ENCODE assay signal across 18 mouse cellular contexts in genomic region chr19:42461353-42461752, GRCm38 (mm10). TPM values are rescaled to one million over a fixed set of nuclear protein-coding genes. Genes with fewer than 3 reads are reported as not detected.
A peak's percentile ranks its signal among the peaks of the same experiment; 100 is the strongest.
DNase-seq lines count a peak whose midpoint lies in the region; ATAC-seq lines count a peak whose summit lies in the region.
"Had no signal": no experiment of that assay in that cellular context is flagged by ENCODE, and none has a peak within 500 bp of the region (broad histone marks: within the 10 kb centered on the region; RNA-seq: fewer than 3 reads in every experiment).

No protein-coding gene starts in this region.

- H3K4me1 ChIP-seq in midbrain, embryonic 14.5 days (ENCODE audit: control insufficient read depth, insufficient read depth, low read length), result no peaks in the 10 kb centered on the region
- H3K4me1 ChIP-seq in midbrain, embryonic 16.5 days (ENCODE audit: control insufficient read depth, insufficient read depth, low read length), result no peaks in the 10 kb centered on the region
- H3K4me1 ChIP-seq in neural tube, embryonic 13.5 days (replicated peaks), result peaks cover 19% of the 10 kb centered on the region
- H3K4me1 ChIP-seq: forebrain, embryonic 13.5 days had no signal

- no peak overlapping the region for H3K4me2 ChIP-seq in midbrain, embryonic 14.5 days (ENCODE audit: low read length)
- H3K4me2 ChIP-seq in midbrain, embryonic 16.5 days (ENCODE audit: low read length), result no peak overlapping the region
- H3K4me2 ChIP-seq in neural tube, embryonic 13.5 days, result no peak overlapping the region
- H3K4me2 ChIP-seq: forebrain, embryonic 13.5 days; midbrain, embryonic 12.5 days had no signal

- no peak for ATAC-seq in midbrain, embryonic 14.5 days (ENCODE audit: low FRiP score, low TSS enrichment)
- ATAC-seq in midbrain, embryonic 16.5 days, result no peak
- ATAC-seq in neural tube, embryonic 13.5 days (ENCODE audit: low read depth), result peak; percentile 40; the same call in 1 of the 2 replicates
- ATAC-seq: forebrain, embryonic 13.5 days had no signal

- no peaks in the 10 kb centered on the region for H3K27me3 ChIP-seq in midbrain, embryonic 14.5 days (ENCODE audit: control insufficient read depth, insufficient read depth, low read length)
- no peaks in the 10 kb centered on the region for H3K27me3 ChIP-seq in midbrain, embryonic 16.5 days (ENCODE audit: control insufficient read depth, insufficient read depth, low read depth, low read length)
- H3K27me3 ChIP-seq in neural tube, embryonic 13.5 days, result no peaks in the 10 kb centered on the region
- H3K27me3 ChIP-seq: forebrain, embryonic 13.5 days; midbrain, embryonic 12.5 days had no signal

- no peaks in the 10 kb centered on the region for H3K36me3 ChIP-seq in midbrain, embryonic 14.5 days (ENCODE audit: control insufficient read depth, insufficient read depth, low read length)
- H3K36me3 ChIP-seq in midbrain, embryonic 16.5 days (ENCODE audit: control insufficient read depth, insufficient read depth, low read length), result no peaks in the 10 kb centered on the region
- H3K36me3 ChIP-seq in neural tube, embryonic 13.5 days, result no peaks in the 10 kb centered on the region
- H3K36me3 ChIP-seq: midbrain, embryonic 12.5 days had no signal

- 33% methylated on average over 9 of the region's 9 CpGs for WGBS in midbrain, embryonic 14.5 days
- 25% methylated on average over 9 of the region's 9 CpGs for WGBS in midbrain, embryonic 16.5 days
- WGBS in neural tube, embryonic 13.5 days, result 44% methylated on average over 9 of the region's 9 CpGs

- no peak overlapping the region for H3K9ac ChIP-seq in midbrain, embryonic 14.5 days (replicated peaks; ENCODE audit: low read length)
- H3K9ac ChIP-seq in midbrain, embryonic 16.5 days (ENCODE audit: low read depth, low read length), result no peak overlapping the region
- no peak overlapping the region for H3K9ac ChIP-seq in neural tube, embryonic 13.5 days
- H3K9ac ChIP-seq: forebrain, embryonic 13.5 days; midbrain, embryonic 12.5 days had no signal

- H3K27ac ChIP-seq in midbrain, embryonic 14.5 days (replicated peaks; ENCODE audit: low read depth, low read length), result no peak overlapping the region
- H3K27ac ChIP-seq in midbrain, embryonic 16.5 days (ENCODE audit: low read length), result no peak overlapping the region
- H3K27ac ChIP-seq in neural tube, embryonic 13.5 days (replicated peaks), result peak overlapping the region; percentile 63
- H3K27ac ChIP-seq: forebrain, embryonic 13.5 days; gastrocnemius, adult 2 months; kidney, postnatal 0 days; midbrain, embryonic 12.5 days had no signal

- H3K9me3 ChIP-seq in midbrain, embryonic 14.5 days (ENCODE audit: control insufficient read depth, low read length), result no peaks in the 10 kb centered on the region
- H3K9me3 ChIP-seq in midbrain, embryonic 16.5 days (replicated peaks; ENCODE audit: control insufficient read depth, low read length, poor library complexity, severe bottlenecking), result no peaks in the 10 kb centered on the region
- no peaks in the 10 kb centered on the region for H3K9me3 ChIP-seq in neural tube, embryonic 13.5 days
- H3K9me3 ChIP-seq: forebrain, embryonic 13.5 days; midbrain, embryonic 12.5 days had no signal

- intact Hi-C loops in gastrocnemius, postnatal 36 days (cut with DNase I), result no loop called here

- H3K4me3 ChIP-seq in midbrain, embryonic 14.5 days (replicated peaks; ENCODE audit: low read depth, low read length), result no peak overlapping the region
- no peak overlapping the region for H3K4me3 ChIP-seq in midbrain, embryonic 16.5 days (ENCODE audit: low read depth, low read length)
- no peak overlapping the region for H3K4me3 ChIP-seq in neural tube, embryonic 13.5 days
- H3K4me3 ChIP-seq: forebrain, embryonic 13.5 days; gastrocnemius, adult 2 months; midbrain, embryonic 12.5 days had no signal

- DNase-seq in heart, adult 18-20 months, result peak; percentile 5 to 8
- no peak for DNase-seq in heart, postnatal 4 days
- peak; percentile 21 for DNase-seq in midbrain, embryonic 14.5 days
- DNase-seq in thymus, postnatal 4 days, result no peak
- DNase-seq in gastrocnemius, postnatal 36 days, result no peak
- DNase-seq in layer of hippocampus, adult 18-20 months (ENCODE audit: low spot score in 2 of 2), result no peak
- DNase-seq: B cell, adult 2 months; cerebellum, adult 11 months; cerebellum, postnatal 36 days; gastrocnemius, adult 2 months; layer of hippocampus, adult 9-11 months; lung, postnatal 4 days; spleen, adult 18-20 months had no signal

RNA-seq across cellular contexts. Expression of gene Crtac1, which starts 29.8 kb away (rescaled TPM):
- not detected for total RNA-seq in heart, adult 18-20 months (2021)
- total RNA-seq in heart, postnatal 4 days (2021), result under 1 TPM; 0.29 to 0.52 TPM
- 15.4 and 18.6 TPM in 2 replicates for polyA plus RNA-seq in midbrain, embryonic 14.5 days (2014; fragmentation: Nextera tagmentation; extraction: Ambion mirVana)
- polyA plus RNA-seq in midbrain, embryonic 16.5 days (2015; fragmentation: Nextera tagmentation; extraction: Ambion mirVana), result 26.0 and 34.0 TPM in 2 replicates
- 59.5 and 59.6 TPM in 2 replicates for polyA plus RNA-seq in neural tube, embryonic 13.5 days (2015; fragmentation: Nextera tagmentation; extraction: Ambion mirVana)
- total RNA-seq in gastrocnemius, postnatal 36 days (2021), result under 1 TPM in 1 of 2 experiments, not detected in 1; 0.54 TPM
- 100 to 1,000 TPM in 1 of 2 experiments, 10 to 100 TPM in 1; 90.4 to 104 TPM for total RNA-seq in layer of hippocampus, adult 18-20 months (2021)

RNA-seq across cellular contexts. Expression of gene R3hcc1l, which starts 57.2 kb away (rescaled TPM):
- total RNA-seq in heart, adult 18-20 months (2021), result 10 to 100 TPM; 22.8 to 28.9 TPM
- 10 to 100 TPM; 17.7 to 18.0 TPM for total RNA-seq in heart, postnatal 4 days (2021)
- polyA plus RNA-seq in midbrain, embryonic 14.5 days (2014; fragmentation: Nextera tagmentation; extraction: Ambion mirVana), result 11.5 and 15.4 TPM in 2 replicates
- 13.7 and 17.4 TPM in 2 replicates for polyA plus RNA-seq in midbrain, embryonic 16.5 days (2015; fragmentation: Nextera tagmentation; extraction: Ambion mirVana)
- polyA plus RNA-seq in neural tube, embryonic 13.5 days (2015; fragmentation: Nextera tagmentation; extraction: Ambion mirVana), result 15.9 and 16.2 TPM in 2 replicates
- total RNA-seq in gastrocnemius, postnatal 36 days (2021), result 10 to 100 TPM; 11.0 to 12.8 TPM
- 10 to 100 TPM; 26.4 to 29.5 TPM for total RNA-seq in layer of hippocampus, adult 18-20 months (2021)

Comparison
In these comparisons a context has a peak if more than half of its experiments do, and no peak if none do; other contexts are left out.
1. DNase-seq: peak in heart, adult 18-20 months (2 of 2) and midbrain, embryonic 14.5 days (single experiment); none in heart, postnatal 4 days (single experiment), thymus, postnatal 4 days (single experiment), gastrocnemius, postnatal 36 days (0 of 2) and layer of hippocampus, adult 18-20 months (0 of 2).
2. RNA of gene Crtac1, which starts 29.8 kb away (total RNA-seq): 90.4 to 104 TPM in layer of hippocampus, adult 18-20 months; 0.54 TPM in gastrocnemius, postnatal 36 days, 0.29 to 0.52 TPM in heart, postnatal 4 days and not detected in heart, adult 18-20 months; every median in the first group is over 10 times any median in the second.